ENCODE assay signal across 18 mouse cellular contexts in genomic region chr7:92795749-92796148, GRCm38 (mm10). TPM values are rescaled to one million over a fixed set of nuclear protein-coding genes. Genes with fewer than 3 reads are reported as not detected.
A peak's percentile ranks its signal among the peaks of the same experiment; 100 is the strongest.
DNase-seq lines count a peak whose midpoint lies in the region; ATAC-seq and TF ChIP-seq lines count a peak whose summit lies in the region.
"Had no signal": no experiment of that assay in that cellular context is flagged by ENCODE, and none has a peak within 500 bp of the region (broad histone marks: within the 10 kb centered on the region; RNA-seq: fewer than 3 reads in every experiment).

No protein-coding gene starts in this region.

- POLR2A ChIA-PET in Patski (lab: Charles Lee) = no interaction called here

- no peaks in the 10 kb centered on the region for H3K36me3 ChIP-seq in kidney, embryonic 15.5 days
- no peaks in the 10 kb centered on the region for H3K36me3 ChIP-seq in forebrain, embryonic 14.5 days (ENCODE audit: control insufficient read depth, insufficient read depth, low read length)
- H3K36me3 ChIP-seq: embryonic facial prominence, embryonic 13.5 days; heart, embryonic 15.5 days; hindbrain, embryonic 13.5 days; intestine, embryonic 15.5 days; liver, embryonic 15.5 days; neural tube, embryonic 15.5 days had no signal

- H3K4me3 ChIP-seq in kidney, embryonic 15.5 days (replicated peaks) = no peak overlapping the region
- no peak overlapping the region for H3K4me3 ChIP-seq in forebrain, embryonic 14.5 days (ENCODE audit: low read depth, low read length)
- H3K4me3 ChIP-seq: embryonic facial prominence, embryonic 13.5 days; heart, embryonic 15.5 days; hindbrain, embryonic 13.5 days; intestine, embryonic 15.5 days; liver, embryonic 15.5 days; myocyte; neural tube, embryonic 15.5 days had no signal

- no peak overlapping the region for H3K27ac ChIP-seq in kidney, embryonic 15.5 days
- no peak overlapping the region for H3K27ac ChIP-seq in forebrain, embryonic 14.5 days (ENCODE audit: low read depth, low read length)
- H3K27ac ChIP-seq: embryonic facial prominence, embryonic 13.5 days; heart, embryonic 15.5 days; hindbrain, embryonic 13.5 days; intestine, embryonic 15.5 days; liver, embryonic 15.5 days; neural tube, embryonic 15.5 days had no signal

- no peak overlapping the region for H3K9ac ChIP-seq in kidney, embryonic 15.5 days
- H3K9ac ChIP-seq in forebrain, embryonic 14.5 days (ENCODE audit: low read length) = no peak overlapping the region
- H3K9ac ChIP-seq: embryonic facial prominence, embryonic 13.5 days; heart, embryonic 15.5 days; hindbrain, embryonic 13.5 days; intestine, embryonic 15.5 days; liver, embryonic 15.5 days; neural tube, embryonic 15.5 days had no signal

- ATAC-seq in kidney, embryonic 15.5 days (replicated peaks; ENCODE audit: low FRiP score) = no peak
- ATAC-seq in Patski = no peak
- no peak for ATAC-seq in granulocyte monocyte progenitor cell, adult 5-6 weeks (replicated peaks; ENCODE audit: poor library complexity, severe bottlenecking)
- ATAC-seq in forebrain, embryonic 14.5 days = no peak
- ATAC-seq: intestine, embryonic 15.5 days had no signal

- no peak overlapping the region for H3K4me2 ChIP-seq in kidney, embryonic 15.5 days
- H3K4me2 ChIP-seq in forebrain, embryonic 14.5 days (ENCODE audit: low read length) = no peak overlapping the region
- H3K4me2 ChIP-seq: embryonic facial prominence, embryonic 13.5 days; heart, embryonic 15.5 days; hindbrain, embryonic 13.5 days; intestine, embryonic 15.5 days; liver, embryonic 15.5 days; neural tube, embryonic 15.5 days had no signal

- CTCF ChIA-PET in Patski (lab: Charles Lee) = no interaction called here

- H3K27me3 ChIP-seq in kidney, embryonic 15.5 days = no peaks in the 10 kb centered on the region
- H3K27me3 ChIP-seq in Patski = no peaks in the 10 kb centered on the region
- H3K27me3 ChIP-seq in forebrain, embryonic 14.5 days (replicated peaks; ENCODE audit: control insufficient read depth, insufficient read depth, low read length) = no peaks in the 10 kb centered on the region
- H3K27me3 ChIP-seq: embryonic facial prominence, embryonic 13.5 days; heart, embryonic 15.5 days; hindbrain, embryonic 13.5 days; intestine, embryonic 15.5 days; liver, embryonic 15.5 days; neural tube, embryonic 15.5 days had no signal

- 66% methylated on average over 5 of the region's 5 CpGs for WGBS in kidney, embryonic 15.5 days
- 85% methylated on average over 5 of the region's 5 CpGs for WGBS in forebrain, embryonic 14.5 days

- H3K9me3 ChIP-seq in kidney, embryonic 15.5 days (replicated peaks) = no peaks in the 10 kb centered on the region
- H3K9me3 ChIP-seq in forebrain, embryonic 14.5 days (replicated peaks; ENCODE audit: control insufficient read depth, low read length) = no peaks in the 10 kb centered on the region
- H3K9me3 ChIP-seq: embryonic facial prominence, embryonic 13.5 days; heart, embryonic 15.5 days; hindbrain, embryonic 13.5 days; intestine, embryonic 15.5 days; liver, embryonic 15.5 days; neural tube, embryonic 15.5 days had no signal

- TF ChIP-seq CTCF in Patski (IDR thresholded peaks at IDR 0.05) = no peak

- DNase-seq in kidney, postnatal 10 days = peak; percentile 24
- peak; percentile 28 for DNase-seq in Patski (ENCODE audit: low read depth, low spot score)
- peak; percentile 81 to 86 for DNase-seq in cerebellum, adult 18-20 months
- peak; percentile 75 to 76 for DNase-seq in cerebellum, postnatal 36 days
- no peak for DNase-seq in forebrain, embryonic 14.5 days (ENCODE audit: low spot score)
- DNase-seq: adrenal gland, adult 8-10 months; lung, postnatal 10 days; midbrain, embryonic 14.5 days; thymus, adult 2 months had no signal

- in situ Hi-C loops in Patski (cut with MboI; ENCODE audit: low pct_unique_long_range_greater_than_20kb) = no loop called here

- H3K4me1 ChIP-seq in kidney, embryonic 15.5 days = 0 out of 2 replicates have a peak, but pooled peaks cover 11% of the 10 kb centered on the region
- no peaks in the 10 kb centered on the region for H3K4me1 ChIP-seq in forebrain, embryonic 14.5 days (ENCODE audit: control insufficient read depth, insufficient read depth, low read length)
- H3K4me1 ChIP-seq: heart, embryonic 15.5 days; intestine, embryonic 15.5 days; liver, embryonic 15.5 days; neural tube, embryonic 15.5 days had no signal

RNA-seq across cellular contexts. Expression of gene Rab30, which starts 54.3 kb away (rescaled TPM):
- 8.2 and 8.3 TPM in 2 replicates for polyA plus RNA-seq in kidney, embryonic 15.5 days (2015; fragmentation: Nextera tagmentation; extraction: Ambion mirVana)
- 9.8 TPM for polyA plus RNA-seq in Patski (2021)
- not detected in 2 replicates for total RNA-seq in granulocyte monocyte progenitor cell, adult 5-6 weeks (2014; fragmentation: Nextera tagmentation)
- total RNA-seq in granulocyte monocyte progenitor cell, adult 5-6 weeks (2017) = 0.13 TPM in 1 of 2 replicates, not detected in the other
- 25.9 and 27.5 TPM in 2 replicates for polyA plus RNA-seq in forebrain, embryonic 14.5 days (2014; fragmentation: Nextera tagmentation; extraction: Ambion mirVana)
